Mouse (Mus musculus) CD4-positive, CD25-positive, alpha-beta regulatory T cell, adult 2 months (primary cell): ENCODE results near the gene Ttn.
"Not testable (repeated sequence)": the region's sequence is repeated elsewhere in the genome, so short reads cannot be mapped to it uniquely, and the experiment has no call there.

Experiments
- DNase-seq: peaks from one replicate; pipeline ENCODE4 v3.0.0-alpha.2; 2012; ENCODE audit warnings: low read depth, low spot score

Ttn gene

DNA sequence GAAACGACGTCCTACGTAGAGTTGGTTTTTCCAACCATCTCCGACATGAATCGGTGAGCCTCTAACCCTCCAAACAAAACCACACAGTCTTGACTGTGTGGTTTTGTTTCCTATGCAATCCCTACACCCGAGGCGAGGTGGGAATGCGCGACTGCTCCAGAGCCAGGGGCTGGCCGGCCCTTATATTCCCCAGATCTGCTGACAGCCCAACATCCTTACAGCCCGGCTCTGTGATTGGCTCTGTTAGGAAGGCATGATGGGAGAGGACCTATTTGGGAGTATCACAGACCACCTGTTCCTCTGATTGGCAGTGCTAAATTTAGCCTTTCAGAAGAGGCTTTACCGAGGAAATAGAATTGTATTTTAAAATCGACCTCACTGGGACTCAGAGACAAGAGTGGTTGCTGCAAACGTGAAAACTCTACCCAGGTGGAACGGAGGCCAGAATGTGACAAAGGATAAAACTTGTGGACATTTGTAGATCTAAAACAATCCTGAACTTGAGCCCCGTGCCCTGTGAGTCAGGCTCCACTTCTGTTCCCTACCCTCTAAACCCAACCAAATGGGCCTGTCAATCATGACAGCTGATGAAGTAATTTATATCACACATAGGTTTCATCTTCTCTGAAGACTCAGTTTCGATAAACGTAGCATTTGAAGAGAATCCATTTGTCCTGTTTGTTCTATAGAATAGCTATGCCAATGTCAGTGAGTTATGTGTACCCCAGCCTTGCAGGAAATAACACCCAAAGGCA lies at the start of gene Ttn:
Ttn (minus strand) TSS at position 157 of the 755 bp plus-strand sequence.
- no peak for DNase-seq

DNA sequence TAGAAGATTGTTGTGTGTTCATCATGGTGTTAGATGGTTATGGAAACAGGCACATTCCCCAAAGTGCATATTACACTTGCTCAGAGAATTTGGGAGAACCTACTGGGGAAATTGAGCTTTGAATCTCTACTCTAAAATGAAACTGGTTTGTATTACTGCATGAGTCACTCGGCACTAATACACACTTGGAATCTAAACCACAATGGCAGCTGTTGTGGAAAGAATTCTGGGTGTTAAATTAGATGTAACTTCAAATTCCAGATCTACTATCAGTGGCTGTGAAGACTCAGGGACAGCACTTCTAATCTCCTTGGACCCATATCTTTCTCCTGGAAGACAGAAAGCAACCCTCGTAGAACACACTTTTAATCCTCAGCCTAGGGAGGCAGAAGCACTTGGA lies 38.3 kb upstream of the Ttn start:
- DNase-seq = no peak

DNA sequence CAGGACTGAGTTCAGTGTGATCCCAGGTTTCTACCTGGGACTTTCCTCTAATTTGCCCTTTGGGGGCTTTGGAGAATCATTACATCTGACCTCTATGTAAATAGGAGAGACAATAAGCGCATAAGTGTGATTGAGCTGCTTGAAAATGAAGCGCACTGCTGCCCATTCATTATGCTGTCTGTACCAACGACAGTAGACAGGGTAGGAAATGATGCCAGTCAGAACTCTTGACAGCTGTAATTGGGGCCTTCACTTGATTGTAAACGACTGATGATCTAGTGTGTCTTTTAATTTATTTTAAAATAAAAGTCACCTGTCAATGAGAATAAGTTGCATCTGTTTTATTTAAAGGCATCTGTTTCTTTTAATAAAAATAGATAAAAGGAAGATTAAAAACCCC lies 35.4 kb upstream of the Ttn start:
- DNase-seq = no peak

DNA sequence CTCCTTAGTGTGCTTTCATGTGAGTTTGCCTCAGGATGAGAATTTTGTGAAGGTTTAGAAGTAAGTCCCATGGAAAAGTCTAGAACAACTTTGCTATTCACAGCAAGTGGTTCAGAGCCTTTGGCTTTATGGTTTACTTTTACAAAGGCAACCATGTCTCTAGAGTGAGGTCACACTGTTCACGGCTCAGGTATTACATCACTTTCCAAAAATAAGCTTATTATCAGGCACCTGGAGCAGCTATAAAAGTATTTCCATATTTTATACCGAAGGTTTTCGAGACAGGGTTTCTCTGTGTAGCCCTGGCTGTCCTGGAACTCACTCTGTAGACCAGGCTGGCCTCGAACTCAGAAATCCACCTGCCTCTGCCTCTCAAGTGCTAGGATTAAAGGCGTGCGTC lies 31.1 kb upstream of the Ttn start:
- DNase-seq = not testable (repeated sequence)

DNA sequence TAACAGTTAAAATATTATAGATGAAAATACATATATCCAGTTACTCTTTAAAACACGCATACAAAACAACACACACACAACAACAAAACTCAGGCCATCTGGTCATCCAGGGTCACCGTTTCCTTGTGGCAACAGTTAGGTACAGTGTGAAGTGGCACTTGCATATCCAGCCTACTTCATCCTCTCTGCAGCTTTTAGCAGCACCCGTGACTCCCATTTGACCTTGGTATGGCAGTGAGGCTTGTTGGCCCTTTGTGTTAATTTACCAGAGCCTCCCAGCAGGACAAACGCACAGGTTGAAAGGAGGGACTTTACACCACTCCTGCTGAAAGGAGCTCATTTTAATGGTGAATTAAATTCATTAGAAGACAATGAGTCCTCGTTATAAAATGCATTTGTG lies 29.6 kb upstream of the Ttn start:
- DNase-seq = no peak

DNA sequence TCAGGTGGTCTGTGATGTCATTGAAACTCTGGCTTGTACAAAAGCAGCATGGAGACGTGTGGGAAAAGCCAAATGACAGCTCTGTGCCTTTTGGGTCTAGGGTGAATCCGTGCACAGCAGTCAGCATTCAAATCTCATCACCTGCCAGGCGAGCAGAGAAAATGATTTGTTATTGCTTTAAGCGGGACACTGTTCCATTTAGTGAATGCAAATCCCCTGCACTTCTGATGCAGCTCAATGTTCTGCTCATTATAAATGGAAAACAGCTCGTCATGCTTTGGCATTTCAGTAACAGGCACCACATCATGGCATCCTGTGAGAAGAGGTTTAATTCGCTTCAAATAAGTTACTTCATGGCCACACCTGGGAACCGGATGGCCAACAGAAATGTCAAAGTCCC lies 24.7 kb upstream of the Ttn start:
- no peak for DNase-seq

DNA sequence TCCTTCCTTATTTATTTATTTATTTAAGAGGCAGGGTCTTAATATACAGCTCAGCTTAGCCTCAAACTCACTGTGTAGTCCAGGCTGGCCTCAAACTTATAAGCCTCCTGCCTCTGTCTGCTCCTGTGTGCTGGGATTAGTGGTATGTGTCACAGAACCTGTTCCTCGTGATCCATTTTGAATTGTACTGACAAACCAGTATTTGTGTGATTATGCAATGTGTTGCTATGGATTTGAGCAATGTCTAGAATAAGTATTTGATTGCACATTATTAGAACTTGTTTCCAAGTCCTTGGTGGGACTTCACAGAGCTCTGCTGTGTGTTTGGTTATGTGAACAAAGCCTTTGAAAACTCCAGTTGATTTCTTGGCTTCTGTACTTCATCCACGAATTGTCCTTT lies 20.8 kb upstream of the Ttn start:
- DNase-seq = no peak

DNA sequence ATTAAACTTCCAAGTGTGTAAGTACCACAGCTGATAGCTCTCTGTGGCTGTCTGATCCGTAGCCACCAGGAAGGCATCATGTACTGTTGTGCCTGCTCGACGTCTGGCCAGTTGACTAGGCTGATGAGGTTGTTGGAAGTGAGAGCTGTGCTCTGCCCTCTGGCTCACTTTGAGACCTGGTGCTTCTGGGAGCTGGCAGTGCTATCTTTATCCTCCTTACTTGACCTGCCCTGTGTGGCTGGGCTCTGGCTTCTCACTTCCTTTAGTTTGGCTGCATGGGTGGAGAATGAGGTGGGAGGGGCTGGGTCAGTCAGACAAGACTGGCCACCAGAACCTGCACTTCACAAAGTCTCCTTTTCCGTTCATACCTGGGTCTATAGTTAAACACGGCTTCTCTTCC lies 16.0 kb upstream of the Ttn start:
- DNase-seq = no peak

DNA sequence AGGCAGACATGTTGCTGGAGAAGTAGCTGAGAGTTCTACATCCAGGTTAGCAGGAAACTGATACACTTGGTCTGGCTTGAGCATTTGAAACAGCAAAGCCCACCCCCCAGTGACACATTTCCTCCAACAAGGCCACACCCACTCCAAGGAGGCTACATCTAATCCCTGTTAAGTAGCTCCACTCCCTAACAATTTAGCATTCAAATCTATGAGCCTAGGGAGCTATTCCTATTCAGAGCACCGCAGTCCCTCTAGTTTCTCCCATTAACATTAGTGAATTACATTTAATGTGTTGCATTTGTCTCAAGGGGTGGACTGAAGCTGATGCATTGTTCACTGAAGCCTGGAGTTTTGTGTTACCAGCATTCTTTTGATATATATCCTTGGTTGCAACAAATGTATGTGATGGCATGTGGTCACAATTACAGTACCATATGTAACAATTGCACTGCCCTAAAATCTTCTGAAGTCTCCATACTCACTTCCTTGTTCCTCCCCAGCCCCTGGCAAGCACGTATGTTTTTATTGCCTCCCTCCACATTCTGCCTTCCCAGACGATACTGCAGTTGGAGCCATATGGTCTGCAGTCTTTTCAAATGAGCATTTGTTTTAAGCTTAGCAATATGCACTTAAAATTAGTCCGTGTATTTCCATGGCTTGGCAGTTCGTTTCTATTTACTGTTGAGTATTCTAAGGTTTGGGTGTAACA lies 10.3 kb upstream of the Ttn start:
- DNase-seq = no peak

DNA sequence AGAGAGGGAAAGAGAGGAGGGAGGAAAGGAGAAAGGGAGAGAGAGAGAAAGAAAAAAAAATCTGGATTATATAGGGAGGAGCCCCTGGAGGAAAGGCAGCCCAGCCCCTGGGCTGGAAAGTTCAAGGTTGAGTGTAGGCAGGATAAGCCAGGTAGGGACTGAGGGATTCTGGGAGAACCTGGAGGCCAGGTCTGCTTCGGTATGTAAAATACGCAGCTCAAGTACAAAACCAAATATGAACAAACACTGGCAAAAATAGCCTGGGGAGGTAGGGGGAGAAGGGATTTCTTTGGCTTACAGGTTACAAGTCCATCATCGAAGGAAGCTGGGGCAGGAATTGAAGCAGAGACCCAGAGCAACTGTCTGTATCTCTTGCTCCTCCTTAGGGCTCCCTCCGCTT lies 5.0 kb upstream of the Ttn start:
- DNase-seq = no peak

DNA sequence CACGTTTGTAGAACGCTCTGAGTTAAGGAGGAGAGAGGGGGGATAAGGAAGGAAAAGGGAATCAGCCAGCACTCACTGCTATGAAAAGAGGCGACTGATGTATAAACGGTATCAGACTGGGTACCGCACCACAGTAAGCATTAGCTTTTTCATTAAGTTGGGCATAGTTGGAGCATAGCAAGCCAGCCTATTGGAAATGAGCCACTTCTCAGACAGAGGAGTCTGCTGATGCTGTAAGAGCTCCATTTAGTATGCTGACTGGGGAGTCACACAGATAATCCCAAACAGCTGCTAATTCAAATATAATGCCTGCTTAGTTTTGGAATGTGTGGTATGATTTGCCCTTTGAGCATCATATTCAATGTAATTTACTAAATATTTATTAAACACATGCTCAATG lies 2.0 kb upstream of the Ttn start:
- DNase-seq = no peak

DNA sequence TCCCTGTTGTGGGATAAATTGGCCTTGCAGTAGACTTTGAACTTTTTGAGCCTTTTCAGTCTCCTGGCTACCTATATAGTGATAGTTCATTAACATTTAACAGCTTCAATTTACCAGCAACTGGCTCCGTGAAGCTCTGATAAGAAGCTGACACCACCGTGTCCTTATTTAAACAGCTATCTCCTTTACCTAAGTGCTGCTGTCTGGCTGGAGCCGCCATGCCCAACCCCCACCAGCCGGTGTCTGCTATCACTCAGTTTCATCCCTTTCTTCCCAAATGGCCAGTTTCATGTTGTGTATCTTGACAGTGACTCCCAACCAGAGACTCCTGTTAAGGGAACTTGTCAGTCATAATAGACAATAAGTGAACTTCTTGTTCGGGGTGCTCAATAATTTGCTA lies 1.3 kb upstream of the Ttn start:
- DNase-seq = no peak

DNA sequence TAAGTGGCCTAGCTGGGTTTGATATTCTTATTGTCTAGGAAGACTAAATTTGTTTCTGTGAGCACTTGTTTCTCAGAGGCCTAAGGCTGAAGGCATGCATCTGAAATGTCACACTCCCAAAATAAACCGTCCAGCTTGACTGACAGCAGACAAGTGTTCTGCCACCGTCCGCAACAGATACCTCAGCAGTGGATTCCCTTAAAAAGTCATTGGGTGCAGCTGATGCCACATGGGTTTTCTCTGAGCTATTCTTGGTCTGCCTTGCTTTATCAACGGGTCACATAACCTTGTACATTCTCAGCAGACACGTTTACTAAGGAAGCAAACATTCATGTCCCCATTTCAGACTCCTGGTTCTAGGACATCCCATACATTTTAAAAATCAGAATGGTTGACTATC lies 630 bp downstream of the Ttn start:
- no peak for DNase-seq

DNA sequence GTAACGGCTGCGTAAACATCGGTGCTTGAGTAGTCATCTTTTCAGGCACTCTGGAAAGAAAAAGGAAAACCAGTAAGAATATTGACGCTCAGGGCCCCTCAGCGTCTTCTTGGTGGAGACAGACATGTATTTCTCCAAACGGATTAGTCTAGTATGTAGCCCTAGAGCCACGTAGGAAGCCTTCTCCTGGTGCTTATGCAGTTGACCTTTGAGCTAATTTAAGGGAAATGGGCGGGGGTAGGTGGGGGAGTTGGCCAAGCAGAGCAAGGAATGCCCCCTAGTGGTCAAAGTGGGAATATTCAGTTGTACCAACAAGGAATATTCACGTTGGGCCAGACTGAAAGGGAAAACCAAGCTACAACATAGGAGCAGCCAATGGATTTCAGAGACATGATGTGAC lies 2.2 kb downstream of the Ttn start:
- DNase-seq = peak; percentile 54

DNA sequence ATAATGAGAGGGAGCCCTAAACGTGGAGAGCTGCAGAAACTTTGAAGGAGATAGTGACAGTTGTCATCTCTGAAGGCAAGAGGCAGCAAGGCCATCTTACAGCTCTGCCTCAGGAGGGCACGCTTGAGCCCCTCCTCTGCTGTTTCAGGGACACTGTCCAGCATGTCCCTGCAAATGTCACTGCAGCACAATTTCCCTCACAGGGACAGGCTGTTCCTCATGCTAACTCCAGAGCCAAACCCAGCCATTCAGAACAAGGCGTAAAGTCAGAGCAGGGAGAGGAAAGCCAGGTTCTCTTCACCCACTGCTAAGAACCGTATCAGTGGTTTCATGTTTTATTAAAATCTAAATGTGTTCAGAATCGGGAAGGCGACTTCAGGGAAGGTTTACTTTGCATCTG lies 4.7 kb downstream of the Ttn start:
- DNase-seq = no peak

DNA sequence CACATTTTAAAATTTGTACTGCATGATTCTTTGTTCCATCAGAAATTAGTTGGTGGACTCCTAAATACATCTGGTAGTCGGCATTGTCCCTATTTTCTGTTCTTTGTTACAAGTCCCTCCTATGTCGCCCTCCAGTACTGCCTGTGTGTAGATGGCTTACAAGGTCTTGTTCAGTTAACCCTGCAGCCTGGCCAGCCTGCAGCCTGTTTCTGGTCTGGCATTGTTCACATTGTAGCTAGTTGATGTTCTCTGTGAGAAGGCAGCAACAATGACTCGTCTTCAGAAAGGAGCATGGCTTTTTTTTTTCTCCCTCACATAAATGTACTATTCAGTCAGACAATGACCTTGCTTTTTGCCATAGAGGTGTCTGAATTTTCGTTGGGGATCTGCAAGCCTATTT lies 10.3 kb downstream of the Ttn start:
- DNase-seq = no peak

DNA sequence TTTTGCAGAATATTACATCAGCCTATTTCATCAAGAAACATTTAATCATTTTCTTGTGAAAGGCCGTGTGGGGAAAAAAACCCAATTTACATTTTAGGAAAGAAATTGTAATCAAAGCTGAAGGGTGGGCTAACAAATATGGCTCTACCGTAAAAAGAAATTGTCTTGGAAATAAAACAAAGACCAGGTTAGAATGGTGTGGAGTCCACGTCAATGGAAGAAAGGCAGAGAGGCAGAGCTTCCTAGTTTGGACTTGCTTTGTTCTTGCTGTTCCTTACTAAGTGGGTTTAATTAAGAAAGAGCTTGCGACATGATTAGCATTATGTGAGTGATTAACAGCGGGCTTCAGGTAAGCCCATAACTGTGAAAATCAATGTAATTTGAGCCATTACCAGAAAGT lies 11.3 kb downstream of the Ttn start:
- DNase-seq = no peak

DNA sequence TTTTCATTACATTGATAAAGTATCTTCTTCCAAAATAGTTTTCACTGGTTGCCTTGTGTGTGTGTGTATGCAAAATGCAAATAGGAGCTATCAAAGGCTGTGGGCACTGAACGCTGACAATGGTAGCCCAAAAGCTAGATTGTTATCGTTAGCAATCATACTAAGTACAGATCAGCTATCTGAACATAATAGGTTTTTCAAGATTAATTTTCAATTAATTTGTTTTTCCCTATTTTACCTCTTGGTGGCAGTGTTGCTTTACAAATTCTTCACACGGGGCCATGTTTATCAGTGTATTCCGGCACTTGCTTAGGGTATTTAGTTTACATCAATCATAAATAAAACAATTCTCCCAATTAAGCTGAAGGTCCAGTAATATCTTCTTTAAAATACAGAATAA lies 11.7 kb downstream of the Ttn start:
- DNase-seq = peak; percentile 18

DNA sequence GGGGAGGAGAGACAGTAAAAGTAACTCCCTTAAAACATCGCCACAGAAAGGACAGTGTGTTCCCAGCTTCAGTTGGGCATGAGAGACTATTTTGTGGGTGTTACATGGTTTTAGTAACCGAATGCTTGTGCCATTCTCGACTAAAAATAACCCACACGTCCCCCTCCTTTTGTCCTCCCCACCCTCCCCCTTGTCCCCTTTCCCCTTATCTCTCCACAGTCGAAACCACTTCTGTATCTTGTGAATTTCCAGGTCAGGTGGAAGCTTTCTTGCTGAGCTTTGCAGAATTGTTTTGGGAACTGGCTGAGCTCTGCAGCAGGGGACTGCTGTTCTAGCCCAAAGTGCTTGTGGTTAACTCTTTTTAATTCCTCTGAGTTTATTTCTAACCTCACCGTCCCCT lies 12.1 kb downstream of the Ttn start:
- no peak for DNase-seq

DNA sequence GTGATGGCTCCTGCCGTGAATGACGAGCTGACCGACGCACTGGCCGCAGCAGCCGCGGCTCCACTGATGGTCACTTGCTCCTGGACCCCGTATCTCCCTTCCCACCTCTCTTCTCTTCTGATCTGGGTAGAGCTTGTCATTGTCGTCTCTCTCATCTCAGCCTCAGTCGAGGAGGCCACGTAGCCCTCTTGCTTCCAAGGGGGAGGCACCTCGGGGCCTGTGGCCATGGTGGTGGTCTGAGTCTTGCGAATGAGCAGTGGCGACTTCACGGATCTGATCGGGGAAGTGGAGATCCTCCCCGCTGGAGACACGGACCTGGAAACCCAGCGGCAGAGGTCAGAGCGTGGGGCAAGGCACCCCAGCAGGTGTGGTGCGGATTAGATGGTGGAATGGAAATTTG lies 12.7 kb downstream of the Ttn start:
- no peak for DNase-seq

DNA sequence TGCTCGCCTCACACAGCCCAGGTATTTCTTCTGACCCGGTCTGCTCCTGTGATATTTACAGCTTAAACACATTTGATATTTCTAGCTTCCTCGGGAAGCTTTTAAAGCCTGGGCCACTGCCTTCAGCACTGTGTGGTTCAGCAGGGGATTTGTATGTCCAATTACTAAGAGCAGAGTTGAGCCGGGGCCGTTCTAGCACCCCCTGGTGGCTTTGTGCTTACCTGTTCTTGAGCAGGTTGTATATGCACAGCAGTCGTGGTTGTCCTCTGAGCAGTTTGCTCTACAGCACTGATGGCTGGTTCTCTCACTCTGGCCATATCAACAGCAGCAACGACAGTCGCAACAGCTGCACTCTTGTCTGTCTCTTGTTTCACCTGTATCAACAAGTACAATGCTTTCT lies 13.4 kb downstream of the Ttn start:
- DNase-seq = peak; percentile 56

DNA sequence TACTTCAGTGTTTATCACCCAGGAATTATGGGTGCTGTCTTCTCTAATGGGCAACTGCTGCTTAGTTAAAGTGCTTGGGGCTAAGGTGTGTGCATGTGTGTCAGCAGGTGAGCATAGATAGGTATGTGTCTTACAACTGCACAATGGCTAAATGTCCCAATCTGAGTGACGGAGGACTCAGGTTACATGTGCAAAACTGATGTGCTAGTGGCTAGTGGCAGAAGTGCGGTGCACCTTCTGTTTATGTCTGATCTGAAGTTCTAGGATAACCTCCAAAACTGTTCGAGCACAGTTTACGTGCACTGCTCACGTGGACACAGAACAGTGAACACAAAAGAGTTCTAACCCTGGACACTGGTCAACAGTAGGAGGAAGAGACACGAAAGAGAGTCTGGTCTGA lies 15.8 kb downstream of the Ttn start:
- no peak for DNase-seq

DNA sequence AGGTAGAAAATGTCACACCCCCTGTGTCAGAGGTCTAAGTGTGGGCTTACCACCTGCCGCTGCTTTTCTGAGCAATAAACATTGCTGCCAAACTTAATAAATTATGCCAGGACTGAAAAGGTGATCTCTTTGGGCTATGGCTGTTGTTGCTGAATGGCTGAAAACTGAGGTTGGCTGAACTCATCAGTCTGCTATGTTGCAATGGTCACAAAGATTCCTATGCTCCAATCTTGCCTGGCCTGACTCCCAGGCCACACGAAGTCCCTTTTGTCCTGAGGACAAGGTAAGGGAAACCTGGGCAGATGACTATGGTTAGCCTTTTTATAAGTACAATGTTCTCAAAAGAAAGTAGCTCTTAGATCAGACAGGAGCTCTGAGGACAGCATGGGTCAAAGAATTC lies 16.3 kb downstream of the Ttn start:
- no peak for DNase-seq

DNA sequence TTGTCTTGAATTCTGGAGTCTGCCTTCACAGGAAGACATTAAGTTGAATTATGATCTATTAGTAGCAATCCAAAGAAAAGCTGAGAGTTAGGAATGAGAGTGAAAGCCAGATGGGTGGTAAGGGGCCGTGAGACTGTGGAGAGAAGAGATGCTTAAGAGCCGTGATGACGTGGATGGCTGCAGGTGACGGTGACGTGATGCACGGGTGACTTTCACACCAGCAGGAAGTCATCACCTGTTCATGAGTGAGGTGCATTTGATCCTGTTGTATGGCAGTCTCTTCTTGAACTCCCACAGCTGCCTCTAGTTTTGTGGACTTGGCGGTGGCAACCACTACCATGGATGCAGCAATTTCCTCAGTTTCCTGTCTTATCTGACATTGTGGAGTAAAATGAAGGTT lies 16.8 kb downstream of the Ttn start:
- DNase-seq = no peak
